Mouse (Mus musculus): ENCODE measurements around the gene Cabp1.

DNA sequence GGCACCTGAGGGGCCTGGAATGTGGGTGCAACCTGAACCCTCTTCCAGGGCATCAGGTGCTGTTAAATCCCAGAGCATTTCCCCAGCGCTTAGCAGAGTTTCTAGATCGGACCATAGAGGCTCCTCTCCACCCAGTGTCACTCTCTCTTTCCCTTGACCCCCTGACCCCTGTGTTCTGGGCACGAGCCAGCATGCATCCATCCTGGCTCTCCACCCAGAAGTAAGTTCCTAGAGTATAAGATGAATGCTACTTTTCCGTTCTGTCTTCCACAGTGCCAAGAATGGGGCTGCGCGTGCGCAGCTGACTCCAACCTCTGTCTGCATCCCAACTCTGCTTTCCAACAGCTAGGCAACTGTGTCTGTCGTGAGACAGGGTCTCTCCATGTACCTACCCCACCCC lies 24.0 kb downstream of the Cabp1 start:
- TF ChIP-seq CTCF (IDR thresholded peaks at IDR 0.05; ENCODE audit: extremely low read depth, insufficient read depth, low read length) (no peak), POLR2A (IDR thresholded peaks at IDR 0.05; ENCODE audit: extremely low read depth, insufficient read depth, low read length) (no peak)
